Mouse (Mus musculus): ENCODE results near the gene B3gnt3. TPM values are rescaled to one million over a fixed set of nuclear protein-coding genes. Genes with fewer than 3 reads are reported as not detected.

B3gnt3 gene
- total RNA-seq, 2 experiments from 2014 or later, result 5.2 to 5.5 TPM

- intact Hi-C loops (cut with DNase I; ENCODE audit: low total_unique reads), result no loop called here
- no peak for DNase-seq
These were observed 20.1 kb downstream of the B3gnt3 start for GRCm38 (mm10) chr8:71681369-71681915.

DNA sequence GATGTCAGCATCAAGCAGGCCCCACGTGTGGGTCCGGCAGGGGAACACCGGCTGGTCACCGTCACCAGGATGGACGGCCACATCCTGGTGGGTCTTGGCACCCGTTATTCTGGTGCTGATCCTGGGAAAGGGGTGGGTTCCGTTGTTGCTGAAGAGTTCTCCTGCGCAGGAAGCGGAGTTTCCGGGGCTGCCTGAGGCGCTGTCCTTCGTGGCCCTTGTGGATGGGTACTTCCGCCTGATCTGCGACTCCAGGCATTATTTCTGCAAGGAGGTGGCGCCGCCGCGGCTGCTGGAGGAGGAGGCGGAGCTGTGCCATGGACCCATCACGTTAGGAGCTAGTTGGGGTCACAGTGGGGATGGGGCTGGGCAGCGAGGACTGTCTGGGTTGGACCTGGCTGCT lies 21.1 kb downstream of the B3gnt3 start:
- no peak for DNase-seq
- intact Hi-C loops (cut with DNase I; ENCODE audit: low total_unique reads), result no loop called here

GRCm38 (mm10) chr8:71679550-71680168 lies 21.9 kb downstream of the B3gnt3 start:
- intact Hi-C loops (cut with DNase I; ENCODE audit: low total_unique reads), result no loop called here
- no peak for DNase-seq

DNA sequence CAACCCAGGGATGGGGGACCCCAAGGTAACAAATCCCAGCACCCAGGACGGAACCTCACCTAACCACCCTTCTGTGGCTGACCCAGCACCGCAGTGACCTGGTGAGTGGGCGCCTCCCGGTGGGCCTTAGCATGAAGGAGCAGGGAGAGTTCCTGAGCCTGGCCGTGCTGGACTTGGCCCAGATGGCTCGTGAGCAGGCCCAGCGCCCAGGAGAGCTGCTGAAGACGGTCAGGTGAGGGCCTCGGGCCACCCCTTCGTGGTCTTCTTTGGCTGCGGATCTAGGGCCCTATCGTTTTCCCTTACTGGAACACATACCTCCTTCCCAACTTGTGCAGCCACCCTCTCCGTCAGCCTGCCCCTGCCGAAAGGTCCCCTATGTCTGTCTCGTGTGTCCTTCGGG lies 22.5 kb downstream of the B3gnt3 start:
- no peak for DNase-seq
- intact Hi-C loops (cut with DNase I; ENCODE audit: low total_unique reads), result no loop called here

DNA sequence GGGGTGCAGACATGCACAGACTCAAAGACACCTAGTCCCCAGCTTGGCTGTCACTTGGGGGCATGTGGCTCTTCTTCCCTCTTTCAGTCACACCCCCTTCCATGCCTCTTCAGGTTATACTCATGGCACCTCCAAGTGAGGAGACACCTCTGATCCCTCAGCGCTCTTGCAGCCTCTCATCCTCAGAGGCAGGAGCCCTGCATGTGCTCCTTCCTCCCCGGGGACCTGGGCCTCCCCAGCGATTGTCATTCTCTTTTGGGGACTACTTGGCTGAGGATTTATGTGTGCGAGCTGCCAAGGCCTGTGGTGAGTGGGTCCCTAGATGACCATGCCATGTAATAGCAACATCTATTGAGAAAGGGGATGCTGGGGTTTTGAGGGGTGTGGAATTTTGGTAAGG lies 23.4 kb downstream of the B3gnt3 start:
- intact Hi-C loops (cut with DNase I; ENCODE audit: low total_unique reads), result no loop called here
- DNase-seq, result no peak

DNA sequence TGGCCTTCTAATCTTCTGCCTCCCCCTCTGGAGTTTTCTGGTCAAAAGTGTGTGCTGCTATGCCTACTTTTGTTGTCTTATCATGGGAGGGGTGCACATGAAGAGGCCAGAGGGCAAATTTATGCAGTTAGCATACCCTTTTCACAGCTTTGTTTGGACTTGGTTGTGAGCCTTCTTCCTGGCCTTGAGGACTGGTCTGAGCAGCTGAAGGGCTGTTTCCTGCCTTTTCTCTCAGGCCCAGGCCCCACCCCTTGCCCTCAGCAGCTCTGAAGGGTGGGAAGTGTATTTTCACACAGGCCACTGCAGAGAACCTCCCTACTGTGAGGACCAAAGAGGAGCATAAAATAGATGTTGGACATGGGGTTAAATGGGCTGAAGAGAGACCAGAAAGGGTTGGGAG lies 24.0 kb downstream of the B3gnt3 start:
- no peak for DNase-seq
- intact Hi-C loops (cut with DNase I; ENCODE audit: low total_unique reads), result no loop called here

GRCm38 (mm10) chr8:71676803-71677202 lies 24.8 kb downstream of the B3gnt3 start:
- intact Hi-C loops (cut with DNase I; ENCODE audit: low total_unique reads), result no loop called here
- no peak for DNase-seq

DNA sequence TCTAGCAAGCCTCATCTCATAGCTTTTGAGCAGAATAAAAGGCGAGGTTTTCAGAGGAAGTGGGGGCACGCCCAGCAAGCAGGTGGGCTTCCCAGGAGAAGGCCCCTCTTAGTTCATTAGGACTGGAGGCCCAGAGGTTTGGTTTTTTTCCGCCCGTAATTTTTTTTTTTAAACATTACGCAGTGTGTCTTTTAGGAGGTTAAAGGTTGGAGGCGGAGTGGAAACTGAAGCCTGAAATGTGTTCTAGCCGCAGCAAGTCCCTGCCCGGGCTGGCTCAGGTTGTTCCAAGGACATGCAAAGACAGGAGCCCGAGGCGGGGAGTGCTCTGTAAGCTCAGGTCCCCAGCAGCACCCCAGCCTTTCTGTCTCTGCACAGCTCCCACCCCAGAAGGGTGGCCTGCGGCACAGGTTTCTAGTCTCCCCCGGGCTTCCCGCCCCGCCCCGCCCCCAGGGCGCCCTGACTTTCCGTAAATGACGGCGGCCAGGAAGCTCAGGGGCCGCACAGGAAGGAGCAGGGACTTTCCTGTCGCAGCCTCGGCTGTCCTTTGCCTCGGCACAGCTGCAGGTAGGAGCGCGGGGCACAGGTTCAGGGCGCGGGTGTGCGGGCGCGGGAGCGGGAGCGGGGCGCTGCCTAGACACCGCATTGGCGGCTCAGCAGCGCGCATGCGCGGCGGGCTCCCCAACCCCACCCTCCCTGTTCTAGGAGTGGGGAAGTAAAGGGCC lies 25.4 kb downstream of the B3gnt3 start, which contains the start of gene Jak3:
Gene Jak3 (plus strand): TSS at position 277 of the 722 bp plus-strand sequence.
- no peak for DNase-seq
- intact Hi-C loops (cut with DNase I; ENCODE audit: low total_unique reads), result no loop called here

- no peak for DNase-seq
- intact Hi-C loops (cut with DNase I; ENCODE audit: low total_unique reads), result no loop called here
These were observed 26.1 kb downstream of the B3gnt3 start for GRCm38 (mm10) chr8:71675456-71676019.

GRCm38 (mm10) chr8:71674071-71674470 lies 27.5 kb downstream of the B3gnt3 start:
- intact Hi-C loops (cut with DNase I; ENCODE audit: low total_unique reads), result no loop called here
- no peak for DNase-seq

GRCm38 (mm10) chr8:71672168-71672735 lies 29.3 kb downstream of the B3gnt3 start:
- no peak for DNase-seq

GRCm38 (mm10) chr8:71671549-71671965 lies 30.0 kb downstream of the B3gnt3 start, which contains the start of gene Unc13a:
Gene Unc13a, minus strand, starts transcription at chr8:71671757.
- DNase-seq, result peak; percentile 89
- intact Hi-C loops (cut with DNase I; ENCODE audit: low total_unique reads), result no loop called here

More at GRCm38 (mm10) chr8:71672168-71672735, 29.3 kb downstream of the B3gnt3 start:
- intact Hi-C loops (cut with DNase I; ENCODE audit: low total_unique reads), result no loop called here

DNA sequence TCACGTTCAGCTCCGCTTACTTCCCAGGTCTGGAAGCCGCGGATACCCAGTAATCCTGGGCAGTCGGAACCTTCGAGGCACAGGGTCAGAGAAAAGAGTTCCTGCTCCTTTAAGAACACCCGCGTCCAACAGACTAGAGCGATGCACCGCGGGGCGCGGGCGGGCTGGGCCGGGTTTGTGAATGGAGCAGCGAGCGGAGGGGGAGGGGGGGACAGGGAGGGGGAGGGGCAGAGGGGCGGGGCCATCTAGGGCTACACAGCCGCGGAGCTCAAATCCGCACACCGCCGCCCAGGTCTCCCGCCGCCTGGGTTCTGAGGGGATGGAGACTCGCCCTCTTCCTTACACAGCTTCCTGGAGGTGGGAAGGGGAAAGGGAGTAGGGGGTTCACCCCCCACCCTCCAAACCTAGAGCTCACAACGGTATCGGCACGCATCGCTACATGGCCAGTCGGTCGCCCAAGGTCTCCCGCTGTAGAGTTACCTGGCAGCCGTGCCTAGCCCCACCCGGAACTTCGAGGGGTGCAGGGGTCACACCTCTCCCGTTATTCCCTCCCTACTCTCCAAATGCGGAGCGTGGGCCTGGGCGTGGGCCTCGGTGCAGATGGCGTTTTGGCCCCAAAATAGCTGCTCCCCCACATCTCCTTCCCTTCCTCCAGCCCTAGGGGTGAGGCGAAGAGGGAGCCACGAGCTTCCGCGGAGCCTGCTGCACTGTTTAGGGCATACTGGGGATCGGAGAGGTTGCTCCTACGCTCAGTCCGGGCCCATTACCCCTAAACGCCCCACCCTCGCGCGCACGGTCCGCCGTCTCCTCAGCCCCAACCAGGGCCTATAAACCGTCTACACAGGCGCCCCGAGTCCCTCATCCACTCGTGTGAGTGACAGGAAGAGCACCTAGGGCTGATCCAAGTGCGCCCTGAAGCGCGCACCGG lies 30.7 kb downstream of the B3gnt3 start:
- intact Hi-C loops (cut with DNase I; ENCODE audit: low total_unique reads), result no loop called here
- no peak for DNase-seq

DNA sequence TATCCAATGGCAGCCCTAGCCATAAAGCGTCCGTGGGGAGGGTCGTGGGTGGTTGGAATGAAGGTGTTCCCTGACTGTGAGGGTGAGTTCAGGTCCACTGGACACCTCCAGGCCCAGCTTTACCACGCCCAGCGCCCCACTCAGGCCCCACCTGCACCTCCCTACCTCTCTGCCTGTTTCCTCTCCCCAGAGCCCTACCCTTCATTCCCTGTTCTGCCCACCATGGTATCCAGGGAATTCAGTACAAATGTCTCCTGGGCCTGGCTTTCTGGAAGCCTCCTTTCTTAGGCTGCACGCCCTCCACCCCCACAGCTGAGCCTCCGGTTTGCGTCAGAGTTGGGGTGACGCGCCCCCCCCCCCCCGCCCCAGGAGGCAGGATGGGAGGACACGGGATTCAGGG lies 31.4 kb downstream of the B3gnt3 start:
- intact Hi-C loops (cut with DNase I; ENCODE audit: low total_unique reads), result no loop called here
- DNase-seq, result no peak

- intact Hi-C loops (cut with DNase I; ENCODE audit: low total_unique reads), result no loop called here
- DNase-seq, result no peak
These were observed 33.2 kb downstream of the B3gnt3 start for GRCm38 (mm10) chr8:71668220-71668975.

DNA sequence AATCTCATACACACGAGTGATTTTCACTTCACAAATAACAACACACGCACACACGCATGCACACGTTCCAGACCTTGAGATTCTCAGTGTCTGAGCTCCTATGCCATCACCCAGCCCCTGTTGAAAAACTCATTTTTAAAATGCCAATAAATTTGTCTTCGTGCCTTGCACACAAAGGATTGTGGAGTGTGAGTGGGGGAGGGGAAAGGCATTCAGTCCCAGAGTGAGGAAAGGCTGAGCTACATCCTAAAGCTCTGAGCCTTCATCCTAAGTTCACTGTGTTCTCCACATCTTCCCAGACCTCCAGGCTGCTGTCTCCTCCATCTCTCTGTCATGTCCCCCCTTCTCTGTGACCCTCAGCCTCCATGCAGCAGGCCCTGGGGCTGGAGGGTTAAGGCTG lies 34.3 kb downstream of the B3gnt3 start:
- intact Hi-C loops (cut with DNase I; ENCODE audit: low total_unique reads), result no loop called here

GRCm38 (mm10) chr8:71666855-71667254 lies 34.7 kb downstream of the B3gnt3 start:
- no peak for DNase-seq
- intact Hi-C loops (cut with DNase I; ENCODE audit: low total_unique reads), result no loop called here

More for the DNA sequence above, 34.3 kb downstream of the B3gnt3 start:
- no peak for DNase-seq

DNA sequence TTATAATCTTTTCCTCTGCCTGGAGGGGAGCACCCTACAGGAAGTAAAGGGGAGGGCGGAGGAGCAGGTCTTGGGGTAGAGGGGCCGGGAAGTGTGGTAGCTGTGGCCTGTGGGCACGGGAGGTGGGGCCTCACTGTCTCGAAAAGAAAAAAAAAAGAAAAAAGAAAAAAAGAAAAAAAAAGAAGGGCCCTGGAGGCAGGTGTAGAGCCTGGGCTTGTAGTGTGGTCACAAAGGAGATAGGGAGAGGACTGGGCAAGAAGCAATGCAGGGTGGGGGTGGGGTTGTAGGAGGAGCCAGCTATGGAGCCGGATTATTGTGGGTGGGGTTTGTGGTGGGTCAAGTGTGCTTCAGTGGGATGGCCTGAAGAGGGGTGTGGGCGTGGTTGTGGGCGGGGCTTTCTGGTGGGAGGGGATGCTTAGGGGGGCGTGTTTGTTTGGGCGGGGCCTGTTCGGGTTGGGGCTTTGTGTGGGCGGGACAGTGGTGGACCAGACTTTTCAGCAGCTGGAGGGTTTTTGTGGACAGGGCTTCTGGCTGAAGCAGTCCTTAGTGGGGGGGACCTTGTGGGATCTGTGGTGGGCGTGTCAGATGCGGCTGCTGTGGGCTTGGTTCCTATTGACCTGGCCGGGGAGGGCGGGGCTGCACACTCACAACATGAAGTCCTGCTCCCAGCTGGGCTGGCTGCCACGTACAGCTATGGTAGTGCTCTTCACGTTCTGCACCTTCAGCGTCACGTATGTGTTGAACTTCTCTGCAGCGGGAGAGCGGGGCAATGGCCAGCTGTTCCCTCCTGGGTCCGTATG lies 36.1 kb downstream of the B3gnt3 start:
- intact Hi-C loops (cut with DNase I; ENCODE audit: low total_unique reads), result no loop called here

More for the DNA sequence above, 36.1 kb downstream of the B3gnt3 start:
- DNase-seq, result peak; percentile 52

Data from gastrocnemius, postnatal 14 days (tissue).